Mouse (Mus musculus): Measurements from ENCODE around the gene Arhgef28. TPM values are rescaled to one million over a fixed set of nuclear protein-coding genes. Genes with fewer than 3 reads are reported as not detected.
"Not testable (repeated sequence)": the region's sequence is repeated elsewhere in the genome, so short reads cannot be mapped to it uniquely, and the experiment has no call there.

Arhgef28 gene
- polyA plus RNA-seq, 1 experiment = 0.42 TPM

- 93% methylated on average over 5 of the region's 5 CpGs for WGBS
- Histone ChIP-seq H3K4me1 (ENCODE audit: control insufficient read depth, insufficient read depth, insufficient read length) (no peaks in the 10 kb centered on the region), H3K4me3 (ENCODE audit: extremely low read depth, insufficient read depth, insufficient read length) (no peak overlapping the region), H3K27ac (ENCODE audit: insufficient read depth, low read length) (no peak overlapping the region), H3K27me3 (ENCODE audit: control insufficient read depth, insufficient read depth, low read length) (no peaks in the 10 kb centered on the region), H3K36me3 (ENCODE audit: control insufficient read depth, insufficient read depth, low read length) (no peaks in the 10 kb centered on the region)
- TF ChIP-seq CTCF (IDR thresholded peaks at IDR 0.05; ENCODE audit: extremely low read depth, insufficient read depth, insufficient read length, insufficient replicate concordance) = no peak
- no peak for TF ChIP-seq POLR2A (IDR thresholded peaks at IDR 0.05; ENCODE audit: low read depth, low read length)
- no peak for DNase-seq (ENCODE audit: low read depth in 1 of 2, low spot score in 2 of 2)
Observed at GRCm38 (mm10) chr13:98111531-98111930, 94.7 kb downstream of the Arhgef28 start.

- Histone ChIP-seq H3K4me1 (ENCODE audit: control insufficient read depth, insufficient read depth, insufficient read length) (no peaks in the 10 kb centered on the region), H3K36me3 (ENCODE audit: control insufficient read depth, insufficient read depth, low read length) (no peaks in the 10 kb centered on the region), H3K4me3 (ENCODE audit: extremely low read depth, insufficient read depth, insufficient read length) (no peak overlapping the region), H3K27me3 (ENCODE audit: control insufficient read depth, insufficient read depth, low read length) (no peaks in the 10 kb centered on the region), H3K27ac (ENCODE audit: insufficient read depth, low read length) (no peak overlapping the region)
- DNase-seq (ENCODE audit: low read depth in 1 of 2, low spot score in 2 of 2) = no peak
- TF ChIP-seq CTCF (IDR thresholded peaks at IDR 0.05; ENCODE audit: extremely low read depth, insufficient read depth, insufficient read length, insufficient replicate concordance) (no peak), POLR2A (IDR thresholded peaks at IDR 0.05; ENCODE audit: low read depth, low read length) (no peak)
- 81% methylated on average over 2 of the region's 2 CpGs for WGBS
Observed at GRCm38 (mm10) chr13:98111021-98111420, 95.2 kb downstream of the Arhgef28 start.

- H3K4me1 ChIP-seq (ENCODE audit: control insufficient read depth, insufficient read depth, insufficient read length); H3K27me3 ChIP-seq (ENCODE audit: control insufficient read depth, insufficient read depth, low read length); DNase-seq (ENCODE audit: low read depth in 1 of 2, low spot score in 2 of 2); H3K4me3 ChIP-seq (ENCODE audit: extremely low read depth, insufficient read depth, insufficient read length); H3K27ac ChIP-seq (ENCODE audit: insufficient read depth, low read length); H3K36me3 ChIP-seq (ENCODE audit: control insufficient read depth, insufficient read depth, low read length): not testable (repeated sequence)
- WGBS = 93% methylated on average over 3 of the region's 3 CpGs
Observed at GRCm38 (mm10) chr13:98108481-98108880, 97.8 kb downstream of the Arhgef28 start.

- H3K36me3 ChIP-seq (ENCODE audit: control insufficient read depth, insufficient read depth, low read length) = no peaks in the 10 kb centered on the region
- H3K27me3 ChIP-seq (ENCODE audit: control insufficient read depth, insufficient read depth, low read length) = no peaks in the 10 kb centered on the region
- no peak for TF ChIP-seq CTCF (IDR thresholded peaks at IDR 0.05; ENCODE audit: extremely low read depth, insufficient read depth, insufficient read length, insufficient replicate concordance)
- no peak for TF ChIP-seq POLR2A (IDR thresholded peaks at IDR 0.05; ENCODE audit: low read depth, low read length)
- WGBS = 78% methylated on average over 2 of the region's 2 CpGs
- no peak overlapping the region for H3K4me3 ChIP-seq (ENCODE audit: extremely low read depth, insufficient read depth, insufficient read length)
- no peak for DNase-seq (ENCODE audit: low read depth in 1 of 2, low spot score in 2 of 2)
- H3K27ac ChIP-seq (ENCODE audit: insufficient read depth, low read length) = no peak overlapping the region
- H3K4me1 ChIP-seq (ENCODE audit: control insufficient read depth, insufficient read depth, insufficient read length) = no peaks in the 10 kb centered on the region
Observed at GRCm38 (mm10) chr13:98107621-98108020, 98.6 kb downstream of the Arhgef28 start.

- H3K4me3 ChIP-seq (ENCODE audit: extremely low read depth, insufficient read depth, insufficient read length) = no peak overlapping the region
- H3K27ac ChIP-seq (ENCODE audit: insufficient read depth, low read length) = no peak overlapping the region
- TF ChIP-seq CTCF (IDR thresholded peaks at IDR 0.05; ENCODE audit: extremely low read depth, insufficient read depth, insufficient read length, insufficient replicate concordance) = no peak
- no peak for DNase-seq (ENCODE audit: low read depth in 1 of 2, low spot score in 2 of 2)
- 76% methylated on average over 4 of the region's 4 CpGs for WGBS
- no peaks in the 10 kb centered on the region for H3K27me3 ChIP-seq (ENCODE audit: control insufficient read depth, insufficient read depth, low read length)
- H3K4me1 ChIP-seq (ENCODE audit: control insufficient read depth, insufficient read depth, insufficient read length) = no peaks in the 10 kb centered on the region
- H3K36me3 ChIP-seq (ENCODE audit: control insufficient read depth, insufficient read depth, low read length) = no peaks in the 10 kb centered on the region
Observed at GRCm38 (mm10) chr13:98095966-98096365, 110.3 kb downstream of the Arhgef28 start.

- Histone ChIP-seq H3K27me3 (ENCODE audit: control insufficient read depth, insufficient read depth, low read length) (no peaks in the 10 kb centered on the region), H3K4me3 (ENCODE audit: extremely low read depth, insufficient read depth, insufficient read length) (no peak overlapping the region), H3K36me3 (ENCODE audit: control insufficient read depth, insufficient read depth, low read length) (no peaks in the 10 kb centered on the region), H3K27ac (ENCODE audit: insufficient read depth, low read length) (no peak overlapping the region), H3K4me1 (ENCODE audit: control insufficient read depth, insufficient read depth, insufficient read length) (no peaks in the 10 kb centered on the region)
- DNase-seq (ENCODE audit: low read depth in 1 of 2, low spot score in 2 of 2) = no peak
- 57% methylated on average over 3 of the region's 3 CpGs for WGBS
- TF ChIP-seq POLR2A (IDR thresholded peaks at IDR 0.05; ENCODE audit: low read depth, low read length) (no peak), CTCF (IDR thresholded peaks at IDR 0.05; ENCODE audit: extremely low read depth, insufficient read depth, insufficient read length, insufficient replicate concordance) (no peak)
Observed at GRCm38 (mm10) chr13:98094332-98094731, 111.9 kb downstream of the Arhgef28 start.

GRCm38 (mm10) chr13:98093483-98093882 lies 112.8 kb downstream of the Arhgef28 start:
- Histone ChIP-seq H3K4me1 (ENCODE audit: control insufficient read depth, insufficient read depth, insufficient read length) (no peaks in the 10 kb centered on the region), H3K27ac (ENCODE audit: insufficient read depth, low read length) (no peak overlapping the region), H3K36me3 (ENCODE audit: control insufficient read depth, insufficient read depth, low read length) (no peaks in the 10 kb centered on the region), H3K4me3 (ENCODE audit: extremely low read depth, insufficient read depth, insufficient read length) (no peak overlapping the region), H3K27me3 (ENCODE audit: control insufficient read depth, insufficient read depth, low read length) (no peaks in the 10 kb centered on the region)
- TF ChIP-seq POLR2A (IDR thresholded peaks at IDR 0.05; ENCODE audit: low read depth, low read length) = no peak
- no peak for TF ChIP-seq CTCF (IDR thresholded peaks at IDR 0.05; ENCODE audit: extremely low read depth, insufficient read depth, insufficient read length, insufficient replicate concordance)
- DNase-seq (ENCODE audit: low read depth in 1 of 2, low spot score in 2 of 2) = no peak
- 85% methylated on average over 9 of the region's 9 CpGs for WGBS
